Mouse (Mus musculus): Measurements from ENCODE around the gene Prep.
"Not testable (repeated sequence)": the region's sequence is repeated elsewhere in the genome, so short reads cannot be mapped to it uniquely, and the experiment has no call there.

DNA sequence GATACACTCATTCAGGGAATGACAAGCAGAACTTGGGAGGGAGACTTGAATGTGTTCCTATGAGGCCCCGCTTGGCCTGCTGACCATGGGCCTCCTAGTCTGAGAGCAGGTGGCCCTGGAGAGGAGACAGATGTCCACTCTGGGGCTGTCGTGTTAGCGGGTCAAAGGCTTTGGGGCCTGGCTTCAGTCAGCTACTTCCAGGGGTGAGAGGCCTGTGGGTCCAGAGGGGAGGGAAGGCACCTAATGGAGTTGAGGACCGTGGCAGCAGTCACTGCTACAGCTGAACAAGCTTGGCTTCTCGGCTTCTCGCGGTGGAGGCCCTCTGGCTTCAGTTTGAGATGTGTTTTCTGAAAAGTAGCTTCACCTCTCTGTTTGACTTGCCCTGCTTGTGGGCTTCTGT lies 17.0 kb downstream of the Prep start:
- TF ChIP-seq CTCF (IDR thresholded peaks at IDR 0.05); POLR2A (IDR thresholded peaks at IDR 0.05; ENCODE audit: insufficient read depth, low read depth, low read length): not testable (repeated sequence)

All from heart, adult 2 months (tissue).